Mouse (Mus musculus) intestine, embryonic 14.5 days (tissue): ENCODE measurements around the gene Sfxn2. TPM values are rescaled to one million over a fixed set of nuclear protein-coding genes. Genes with fewer than 3 reads are reported as not detected.

Source experiments
- ATAC-seq: fragments of 200-750 bp; cut with Nextera tagmentation; replicated peaks from 2 replicates; pipeline ENCODE4 v1.8.0; 2017; ENCODE audit warnings: low read depth, moderate number of reproducible peaks, moderate TSS enrichment, moderate library complexity; ENCODE audit not compliant: low FRiP score, low TSS enrichment
- DNase-seq: peaks from one replicate; pipeline ENCODE4 v3.0.0-alpha.2; 2018; ENCODE audit warnings: low spot score
- H3K27ac ChIP-seq: fragments of 300-500 bp; sonication (generic); 2 replicates; pipeline ENCODE4 v1.5.1; 2014; ENCODE audit warnings: low read depth, mild to moderate bottlenecking, control low read depth
- H3K27me3 ChIP-seq: fragments of 300-500 bp; sonication (generic); replicated peaks from 2 replicates; pipeline ENCODE4 v1.6.1; 2014; ENCODE audit warnings: low read length, control low read depth; ENCODE audit not compliant: control insufficient read depth, insufficient read depth
- H3K36me3 ChIP-seq: fragments of 300-500 bp; sonication (generic); 2 replicates; pipeline ENCODE4 v1.6.1; 2014; ENCODE audit warnings: low read length, control low read depth; ENCODE audit not compliant: control insufficient read depth, insufficient read depth
- H3K4me1 ChIP-seq: fragments of 300-500 bp; sonication (generic); replicated peaks from 2 replicates; pipeline ENCODE4 v1.6.1; 2014; ENCODE audit warnings: low read length, control low read depth, mixed read lengths; ENCODE audit not compliant: control insufficient read depth, insufficient read depth
- H3K4me2 ChIP-seq: fragments of 300-500 bp; sonication (generic); 2 replicates; pipeline ENCODE4 v1.6.1; 2014; ENCODE audit warnings: low read length
- H3K4me3 ChIP-seq: fragments of 300-500 bp; sonication (generic); 2 replicates; pipeline ENCODE4 v1.5.1; 2014; ENCODE audit warnings: low read depth, low read length, control low read depth, mixed read lengths
- H3K9ac ChIP-seq: fragments of 300-500 bp; sonication (generic); 2 replicates; pipeline ENCODE4 v1.6.1; 2014; ENCODE audit warnings: mild to moderate bottlenecking, low read length
- H3K9me3 ChIP-seq: fragments of 300-500 bp; sonication (generic); 2 replicates; pipeline ENCODE4 v1.6.1; 2016; ENCODE audit warnings: low read length, control low read depth; ENCODE audit not compliant: control insufficient read depth
- WGBS: fragments of 180-500 bp; shearing (Covaris S2); extraction: QIAGEN DNeasy Blood & Tissue Kit; methylation state at CpG from one replicate; pipeline ENCODE4 v1.1.7; 2014; 5-methylcytosine and 5-hydroxymethylcytosine counted together
- polyA plus RNA-seq: library from polyadenylated mRNA; unstranded; fragments of >200 nt; fragmentation: Nextera tagmentation; extraction: Ambion mirVana; gene quantifications from 2 replicates; pipeline ENCODE4 v1.2.1, GENCODE M21; 2014

The Sfxn2 gene
- polyA plus RNA-seq, 1 experiment from 2014 or later, result 18.2 TPM

DNA sequence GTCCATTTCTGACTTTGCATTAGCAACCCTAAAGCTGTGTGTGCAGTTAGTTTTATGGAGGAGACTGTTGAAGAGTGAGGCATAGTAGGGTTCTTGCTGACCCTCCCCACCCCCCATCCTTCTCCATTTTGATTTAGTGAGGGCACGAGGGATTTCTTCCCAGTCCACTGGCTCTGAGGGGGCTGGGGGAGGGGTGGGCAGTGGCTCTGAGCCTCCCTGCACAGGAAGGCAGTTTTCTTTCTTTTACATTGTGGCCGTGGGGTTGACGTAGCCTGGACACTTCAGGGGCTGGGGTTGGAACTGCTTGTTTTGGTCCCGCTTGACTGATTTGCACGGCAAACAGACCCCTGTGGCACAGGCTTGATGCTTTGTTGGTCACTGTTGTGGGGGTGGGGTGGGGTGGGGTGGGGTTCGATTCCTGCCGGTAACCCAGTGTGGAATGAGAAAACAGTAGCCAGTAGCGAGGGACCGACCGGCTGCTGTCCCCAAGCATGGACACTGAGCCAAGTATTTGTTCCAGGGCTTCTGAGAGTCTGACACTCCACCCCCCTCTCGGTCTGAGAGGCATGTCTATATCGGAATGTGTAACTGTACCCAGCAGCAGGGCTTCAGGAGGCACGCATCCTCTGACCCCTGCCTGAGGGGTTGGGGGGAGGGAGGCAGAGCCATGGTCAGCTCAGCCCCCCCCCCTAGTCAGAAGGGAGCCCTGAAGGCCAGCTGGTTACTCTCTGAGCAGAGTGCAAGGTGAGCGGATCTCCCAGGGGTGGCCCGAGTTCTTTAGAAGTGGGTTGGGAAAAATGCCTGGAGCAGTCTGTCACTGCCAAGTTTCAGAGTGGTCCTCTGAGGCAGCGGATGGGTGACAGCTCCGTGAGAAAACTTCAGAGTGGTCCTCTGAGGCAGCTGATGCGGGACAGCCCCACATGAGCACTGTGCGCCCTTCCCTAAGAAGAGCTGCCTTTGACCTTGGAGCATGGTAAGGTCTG, 50.9 kb downstream of the Sfxn2 start:
- ATAC-seq, result 0 out of 2 replicates have a peak, but pooled peaks have one; percentile 34

DNA sequence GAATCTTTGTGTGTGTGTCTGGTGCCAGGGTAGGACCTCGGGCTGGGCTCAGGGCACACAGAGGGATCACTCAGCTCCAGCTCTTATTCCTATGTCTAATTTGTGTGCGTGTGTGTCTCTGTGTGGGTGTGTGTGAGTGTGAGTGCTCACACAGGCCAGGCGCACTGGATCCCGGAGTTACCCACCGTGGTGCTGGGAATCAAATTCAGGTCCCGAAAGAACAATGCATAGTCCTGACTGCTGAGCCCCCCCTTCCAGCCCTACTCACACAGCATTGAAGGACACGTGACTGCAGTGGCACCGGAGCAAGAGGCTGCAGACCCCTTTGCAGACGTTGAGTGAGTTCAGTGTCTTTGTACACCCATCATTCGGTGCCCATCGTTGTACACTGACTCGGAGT, 51.9 kb downstream of the Sfxn2 start:
- Histone ChIP-seq H3K27me3 (no peaks in the 10 kb centered on the region), H3K36me3 (peaks cover 6% of the 10 kb centered on the region; the same call in 1 of the 2 replicates), H3K4me2 (peak overlapping the region; percentile 61; the same call in 1 of the 2 replicates), H3K9ac (no peak overlapping the region), H3K27ac (peak overlapping the region; percentile 82; the same call in 1 of the 2 replicates), H3K4me3 (no peak overlapping the region), H3K4me1 (peaks cover 47% of the 10 kb centered on the region), H3K9me3 (no peaks in the 10 kb centered on the region)
- DNase-seq (no peak), ATAC-seq (no peak)
- 91% methylated on average over 12 of the region's 12 CpGs for WGBS

More for the DNA sequence above, 50.9 kb downstream of the Sfxn2 start:
- Histone ChIP-seq H3K4me3 (peak overlapping the region; percentile 37), H3K27me3 (no peaks in the 10 kb centered on the region), H3K4me1 (peaks cover 56% of the 10 kb centered on the region), H3K36me3 (peaks cover 6% of the 10 kb centered on the region; the same call in 1 of the 2 replicates), H3K4me2 (peak overlapping the region; percentile 61), H3K9me3 (no peaks in the 10 kb centered on the region), H3K27ac (peak overlapping the region; percentile 82), H3K9ac (peak overlapping the region; percentile 48)
- no peak for DNase-seq
- WGBS, result 25% methylated on average over 19 of the region's 19 CpGs

DNA sequence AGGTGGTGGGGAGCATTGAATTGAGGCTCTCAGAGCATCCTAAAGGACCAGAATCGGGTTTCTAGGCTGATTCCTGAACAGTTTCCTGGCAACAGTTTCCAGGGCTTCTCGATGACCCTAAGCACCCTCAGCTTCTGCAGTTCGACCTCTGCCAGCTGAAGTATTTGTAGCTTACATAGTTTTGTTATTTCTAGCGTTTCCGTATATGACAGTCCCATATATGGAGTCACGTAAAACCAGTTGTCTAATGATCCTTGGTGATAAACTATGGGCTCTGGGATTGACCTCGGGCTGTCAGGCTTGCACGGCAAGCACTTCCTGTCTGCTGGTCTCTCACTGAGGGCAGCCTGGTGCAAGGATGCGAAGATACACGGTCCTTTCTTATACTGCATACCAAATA, 52.4 kb downstream of the Sfxn2 start:
- Histone ChIP-seq H3K27me3 (no peaks in the 10 kb centered on the region), H3K4me2 (0 out of 2 replicates have a peak overlapping the region, but pooled peaks have one; percentile 61), H3K4me1 (peaks cover 45% of the 10 kb centered on the region), H3K9me3 (no peaks in the 10 kb centered on the region), H3K36me3 (peaks cover 6% of the 10 kb centered on the region; the same call in 1 of the 2 replicates), H3K27ac (peak overlapping the region; percentile 14; the same call in 1 of the 2 replicates), H3K9ac (no peak overlapping the region), H3K4me3 (no peak overlapping the region)
- DNase-seq (no peak), ATAC-seq (no peak)
- WGBS, result 39% methylated on average over 10 of the region's 10 CpGs

DNA sequence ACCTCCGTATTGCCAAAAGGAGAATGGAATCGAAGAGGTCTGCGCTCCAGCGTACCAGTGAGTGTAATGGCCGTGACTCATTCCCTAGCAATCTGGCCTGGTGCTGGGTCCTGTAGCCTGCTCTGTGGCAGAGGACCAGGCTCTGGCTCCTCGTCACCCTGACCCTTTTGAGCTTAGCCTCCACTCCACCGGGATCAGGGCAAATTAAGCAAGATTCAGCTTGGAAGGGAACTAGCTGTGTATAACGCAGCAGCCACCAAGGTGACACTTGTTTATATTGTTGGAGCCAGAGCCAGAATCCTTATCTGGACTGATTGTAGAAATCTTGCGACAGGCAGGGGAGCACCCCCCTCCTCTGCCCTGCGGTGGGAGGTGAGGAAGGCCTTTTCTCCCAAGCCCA, 55.2 kb downstream of the Sfxn2 start:
- H3K9ac ChIP-seq, result no peak overlapping the region
- WGBS, result 54% methylated on average over 10 of the region's 10 CpGs

DNA sequence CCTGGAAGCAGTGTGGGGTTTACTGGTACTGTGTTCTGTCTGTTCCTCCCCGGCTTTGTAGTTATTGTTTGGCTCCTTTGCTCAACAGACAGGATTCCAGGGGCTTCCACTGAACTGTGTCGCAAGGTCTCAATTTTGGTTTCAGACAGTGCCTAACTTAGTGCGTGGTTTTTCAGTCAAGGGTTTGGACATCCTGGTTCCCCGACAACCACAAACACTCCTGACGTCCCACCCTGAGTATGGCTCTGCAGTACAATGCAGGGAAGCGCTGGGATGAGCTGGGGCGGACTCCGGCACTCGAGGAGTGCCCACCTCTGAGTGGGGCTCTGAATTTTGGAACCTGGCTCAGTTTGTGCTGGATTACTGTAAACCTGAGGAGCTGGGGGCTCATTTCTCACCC, 56.6 kb downstream of the Sfxn2 start:
- no peak overlapping the region for H3K27ac ChIP-seq
- DNase-seq, result no peak
- H3K27me3 ChIP-seq, result no peaks in the 10 kb centered on the region
- H3K4me3 ChIP-seq, result no peak overlapping the region
- no peak overlapping the region for H3K4me2 ChIP-seq
- no peaks in the 10 kb centered on the region for H3K9me3 ChIP-seq
- peaks cover 6% of the 10 kb centered on the region; the same call in 1 of the 2 replicates for H3K36me3 ChIP-seq
- 73% methylated on average over 9 of the region's 9 CpGs for WGBS
- peaks cover 13% of the 10 kb centered on the region for H3K4me1 ChIP-seq
- H3K9ac ChIP-seq, result no peak overlapping the region
- no peak for ATAC-seq

More for the DNA sequence above, 55.2 kb downstream of the Sfxn2 start:
- Histone ChIP-seq H3K27me3 (no peaks in the 10 kb centered on the region), H3K4me1 (peaks cover 24% of the 10 kb centered on the region), H3K4me3 (no peak overlapping the region), H3K27ac (no peak overlapping the region), H3K36me3 (peaks cover 6% of the 10 kb centered on the region; the same call in 1 of the 2 replicates), H3K9me3 (no peaks in the 10 kb centered on the region), H3K4me2 (no peak overlapping the region)
- no peak for DNase-seq
- no peak for ATAC-seq

DNA sequence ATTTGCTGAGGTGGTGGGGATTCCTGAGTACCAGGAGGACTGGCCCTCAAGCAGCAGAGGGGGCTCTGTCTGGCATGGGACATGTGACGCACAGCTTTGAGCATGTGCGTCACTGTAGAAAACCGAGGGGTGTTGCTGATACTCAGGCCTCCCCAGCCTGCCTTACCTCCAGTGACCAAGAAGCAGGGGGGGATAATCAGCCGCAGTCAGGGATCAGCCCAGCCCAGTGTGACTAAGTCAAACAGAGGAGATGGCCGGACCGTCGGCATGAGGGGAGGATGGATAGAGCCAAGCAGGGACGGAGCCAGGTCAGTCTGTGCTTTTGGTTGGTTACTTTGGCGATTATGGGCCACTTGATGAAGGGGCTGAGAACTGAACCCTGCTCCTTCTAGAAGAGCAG, 58.5 kb downstream of the Sfxn2 start:
- WGBS, result 82% methylated on average over 9 of the region's 9 CpGs
- ATAC-seq, result no peak
- no peaks in the 10 kb centered on the region for H3K27me3 ChIP-seq
- peaks cover 24% of the 10 kb centered on the region for H3K4me1 ChIP-seq
- no peaks in the 10 kb centered on the region for H3K36me3 ChIP-seq
- DNase-seq, result no peak
- H3K9me3 ChIP-seq, result no peaks in the 10 kb centered on the region
- no peak overlapping the region for H3K27ac ChIP-seq
- no peak overlapping the region for H3K9ac ChIP-seq
- H3K4me2 ChIP-seq, result no peak overlapping the region
- H3K4me3 ChIP-seq, result no peak overlapping the region

DNA sequence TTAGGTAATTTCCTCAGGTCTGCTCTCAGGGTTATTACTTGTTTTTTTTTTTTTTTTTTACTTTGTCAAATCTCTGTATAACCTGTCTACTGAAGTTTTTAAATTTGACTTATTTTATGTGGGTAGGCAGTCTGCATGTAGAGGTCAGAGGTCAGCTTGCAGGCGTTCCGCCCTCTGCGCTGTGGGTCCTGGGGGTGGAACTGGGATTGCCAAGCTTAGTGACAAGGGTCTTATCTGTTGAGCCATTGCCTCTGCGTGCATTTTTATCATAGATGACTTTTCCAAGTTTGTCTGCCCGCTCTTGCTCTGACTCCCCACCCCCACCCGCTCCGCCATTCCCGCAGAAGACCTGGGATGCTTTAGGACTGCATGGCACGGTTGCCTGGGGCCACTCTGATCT, 62.6 kb downstream of the Sfxn2 start:
- H3K36me3 ChIP-seq, result peaks cover 18% of the 10 kb centered on the region; the same call in 1 of the 2 replicates
- H3K4me2 ChIP-seq, result no peak overlapping the region
- no peaks in the 10 kb centered on the region for H3K9me3 ChIP-seq
- WGBS, result 31% methylated on average over 9 of the region's 9 CpGs
- H3K9ac ChIP-seq, result no peak overlapping the region
- H3K27ac ChIP-seq, result no peak overlapping the region
- no peaks in the 10 kb centered on the region for H3K27me3 ChIP-seq
- no peak for ATAC-seq
- DNase-seq, result no peak
- no peak overlapping the region for H3K4me3 ChIP-seq
- H3K4me1 ChIP-seq, result peaks cover 27% of the 10 kb centered on the region

DNA sequence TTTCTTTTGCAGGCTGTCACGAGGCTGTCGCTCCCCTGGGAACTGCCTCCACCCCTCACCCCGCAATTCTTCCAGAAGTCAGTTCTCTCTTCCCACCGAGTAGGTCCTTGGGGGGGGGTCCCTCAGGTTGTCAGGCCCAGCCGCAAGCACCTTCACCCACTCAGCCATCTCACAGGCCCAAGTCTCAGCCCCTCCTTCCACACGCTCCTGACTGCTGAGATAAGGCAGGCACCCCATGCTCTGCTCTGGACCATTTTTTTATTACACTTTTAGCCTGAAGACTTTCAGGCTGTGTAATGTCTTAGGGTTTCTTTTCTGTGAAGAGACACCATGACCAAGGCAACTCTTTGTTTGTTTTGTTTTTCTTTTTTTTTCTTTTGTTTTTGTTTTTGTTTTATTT, 64.4 kb downstream of the Sfxn2 start:
- H3K27me3 ChIP-seq, result no peaks in the 10 kb centered on the region
- H3K9me3 ChIP-seq, result no peaks in the 10 kb centered on the region
- ATAC-seq, result no peak
- no peak for DNase-seq
- peaks cover 18% of the 10 kb centered on the region; the same call in 1 of the 2 replicates for H3K36me3 ChIP-seq
- no peak overlapping the region for H3K4me3 ChIP-seq
- H3K4me1 ChIP-seq, result peaks cover 43% of the 10 kb centered on the region
- H3K27ac ChIP-seq, result no peak overlapping the region
- H3K4me2 ChIP-seq, result no peak overlapping the region
- no peak overlapping the region for H3K9ac ChIP-seq
- WGBS, result 56% methylated on average over 6 of the region's 6 CpGs
